Mouse (Mus musculus) naive thymus-derived CD4-positive, alpha-beta T cell, adult 5 months (primary cell): ENCODE data around the gene Uhrf1bp1. TPM values are rescaled to one million over a fixed set of nuclear protein-coding genes. Genes with fewer than 3 reads are reported as not detected.

Experiments
- polyA plus RNA-seq: library from polyadenylated mRNA; unstranded; fragments of 100-300 nt; shearing (Covaris generic); gene quantifications from one replicate; pipeline ENCODE4 v1.2.1, GENCODE M21; 2017

Gene Uhrf1bp1
- polyA plus RNA-seq, result 0.88 TPM

GRCm38 (mm10) chr17:27856265-27856797 is at the start of gene Uhrf1bp1:
TSS of gene Uhrf1bp1 (plus strand) at chr17:27856441.

DNA sequence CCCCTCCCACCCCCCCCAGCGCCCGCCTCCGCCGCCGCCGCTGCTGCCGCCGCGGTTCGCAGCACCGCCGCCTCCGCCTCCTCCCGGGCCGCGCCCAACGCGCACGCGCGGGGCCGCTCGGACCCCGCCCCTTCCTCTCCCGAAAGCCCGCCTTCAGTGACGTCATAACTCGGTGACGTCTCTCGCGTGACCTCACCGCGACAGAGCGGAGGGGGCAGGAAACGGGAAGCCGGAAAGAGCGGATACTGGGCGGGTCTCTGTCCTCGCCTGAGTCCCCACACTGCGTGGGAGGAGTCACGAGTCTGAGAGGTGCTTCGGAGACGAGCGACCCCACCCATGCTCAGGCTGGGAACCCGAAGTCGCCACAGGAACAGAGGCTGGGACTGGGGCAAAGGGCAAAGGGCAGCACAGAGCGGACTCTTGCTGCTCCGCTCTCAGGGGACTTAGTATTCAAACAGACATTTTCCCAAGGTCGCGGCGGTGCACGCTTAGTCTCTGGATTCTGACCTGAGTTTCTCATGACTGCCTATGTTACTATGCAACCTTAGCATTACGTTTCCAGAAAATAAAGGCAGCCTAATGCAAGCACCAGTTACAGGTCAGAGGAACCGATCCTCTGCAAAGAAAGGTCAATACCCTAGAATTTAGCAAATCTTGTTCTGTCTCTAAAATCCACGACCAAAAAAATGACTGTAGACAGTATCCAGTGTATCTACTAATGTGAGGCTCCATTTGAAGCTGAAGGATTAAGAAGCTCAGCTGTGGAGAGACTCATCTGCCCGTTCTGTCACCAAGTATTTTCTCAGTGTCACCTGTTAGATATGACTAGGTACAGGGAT is 35.5 kb upstream of the Uhrf1bp1 start, which contains the start of gene D17Wsu92e:
D17Wsu92e (minus strand) TSS at position 81 of the 839 bp plus-strand sequence.

GRCm38 (mm10) chr17:27837850-27838249 is 18.4 kb upstream of the Uhrf1bp1 start, which contains the start of gene Snrpc:
TSS of gene Snrpc (plus strand) at chr17:27838150.

GRCm38 (mm10) chr17:27908888-27909621 is 52.8 kb downstream of the Uhrf1bp1 start, which contains the start of gene Anks1:
TSS of gene Anks1 (plus strand) at chr17:27909306.

DNA sequence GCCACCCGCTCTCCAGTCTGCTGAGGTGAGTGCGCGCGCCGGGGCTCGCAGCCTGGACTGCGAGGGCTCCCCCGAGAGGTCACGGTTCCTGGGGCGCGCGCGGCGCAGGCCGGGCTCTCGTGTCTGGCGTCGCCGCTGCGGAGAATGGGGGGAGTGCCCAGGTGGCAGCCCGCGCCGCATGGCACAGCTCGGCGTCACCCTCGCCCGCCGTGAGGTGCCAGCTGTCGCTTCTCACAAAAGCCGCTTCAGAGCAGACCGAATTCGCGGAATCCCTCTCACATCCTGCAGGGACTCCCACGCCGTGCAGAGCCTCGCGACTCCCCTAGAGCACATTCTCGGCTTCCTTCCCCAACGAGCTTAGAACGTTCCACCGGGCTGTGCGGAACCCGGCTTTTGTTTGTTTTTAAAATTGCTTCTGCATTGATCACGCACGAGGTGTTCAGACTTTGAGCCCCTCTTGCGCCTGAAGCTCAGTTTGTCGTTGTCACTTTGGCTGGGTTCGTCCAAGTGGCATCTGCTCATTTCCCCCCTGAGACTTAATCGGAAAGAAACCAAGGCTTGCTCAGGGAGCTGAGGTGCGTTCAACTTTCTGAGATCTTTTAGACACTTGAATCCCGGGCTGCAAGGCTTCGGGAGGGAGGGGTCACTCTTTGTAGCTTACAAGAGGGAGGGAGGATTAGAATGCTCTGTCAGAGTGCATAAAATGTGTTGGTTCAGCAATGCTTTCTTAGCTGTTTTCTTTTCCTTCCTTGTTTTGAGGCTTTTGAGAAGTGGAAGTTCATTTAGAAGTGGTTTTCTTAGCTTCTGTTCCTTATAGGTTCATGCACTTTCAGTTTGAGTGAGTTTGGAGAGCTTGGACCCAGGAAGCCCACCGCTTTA is 53.6 kb downstream of the Uhrf1bp1 start, which contains the start of gene Taf11:
Taf11 (minus strand) TSS at position 223 of the 879 bp plus-strand sequence.

Other genes with a start within 250 kb of the Uhrf1bp1 start
- gene Nudt3, start 232.9 kb upstream of the Uhrf1bp1 start, polyA plus RNA-seq, result 78.3 TPM
- gene RPS10-NUDT3, start 221.2 kb upstream of the Uhrf1bp1 start, polyA plus RNA-seq, result not detected
- 1,396 TPM for gene Rps10, start 219.8 kb upstream of the Uhrf1bp1 start, polyA plus RNA-seq
- 56.2 TPM for gene Pacsin1, start 200.9 kb upstream of the Uhrf1bp1 start, polyA plus RNA-seq
- not detected for gene Spdef, start 127.5 kb upstream of the Uhrf1bp1 start, polyA plus RNA-seq
- gene D17Wsu92e, start 35.8 kb upstream of the Uhrf1bp1 start, polyA plus RNA-seq, result 34.7 TPM
- 123 TPM for gene Snrpc, start 18.3 kb upstream of the Uhrf1bp1 start, polyA plus RNA-seq
- gene Anks1, start 52.9 kb downstream of the Uhrf1bp1 start, polyA plus RNA-seq, result 18.3 TPM
- gene Taf11, start 53.4 kb downstream of the Uhrf1bp1 start, polyA plus RNA-seq, result 20.6 TPM
- 0.80 TPM for gene Tcp11, start 224.2 kb downstream of the Uhrf1bp1 start, polyA plus RNA-seq